Mouse (Mus musculus): ENCODE results near the gene Calcoco1. TPM values are rescaled to one million over a fixed set of nuclear protein-coding genes. Genes with fewer than 3 reads are reported as not detected.
"Not testable (repeated sequence)": the region's sequence is repeated elsewhere in the genome, so short reads cannot be mapped to it uniquely, and the experiment has no call there.

The Calcoco1 gene
- polyA plus RNA-seq, 1 experiment, result 60.6 TPM

GRCm38 (mm10) chr15:102672215-102673071 lies 49.5 kb downstream of the Calcoco1 start, which contains the start of gene Atp5g2:
Gene Atp5g2 (minus strand): TSS chr15:102672352.
- Histone ChIP-seq H3K36me3 (ENCODE audit: control insufficient read depth, insufficient read depth, low read length) (no peaks in the 10 kb centered on the region), H3K27ac (ENCODE audit: insufficient read depth, low read depth, low read length) (peak within 1 kb of the TSS; percentile 95), H3K27me3 (replicated peaks; ENCODE audit: control insufficient read depth, insufficient read depth, low read length) (no peaks in the 10 kb centered on the region), H3K4me3 (ENCODE audit: insufficient read depth, low read depth, low read length) (peak within 1 kb of the TSS; percentile 52), H3K4me1 (ENCODE audit: control insufficient read depth, insufficient read depth, low read length) (peaks cover 6% of the 10 kb centered on the region)
- peak; percentile 54 for DNase-seq
- no peak for TF ChIP-seq CTCF (conservative IDR thresholded peaks at IDR 0.05; ENCODE audit: insufficient read depth, insufficient read length, low read depth, low read length)
- WGBS, result 11% methylated on average over 37 of the region's 37 CpGs

DNA sequence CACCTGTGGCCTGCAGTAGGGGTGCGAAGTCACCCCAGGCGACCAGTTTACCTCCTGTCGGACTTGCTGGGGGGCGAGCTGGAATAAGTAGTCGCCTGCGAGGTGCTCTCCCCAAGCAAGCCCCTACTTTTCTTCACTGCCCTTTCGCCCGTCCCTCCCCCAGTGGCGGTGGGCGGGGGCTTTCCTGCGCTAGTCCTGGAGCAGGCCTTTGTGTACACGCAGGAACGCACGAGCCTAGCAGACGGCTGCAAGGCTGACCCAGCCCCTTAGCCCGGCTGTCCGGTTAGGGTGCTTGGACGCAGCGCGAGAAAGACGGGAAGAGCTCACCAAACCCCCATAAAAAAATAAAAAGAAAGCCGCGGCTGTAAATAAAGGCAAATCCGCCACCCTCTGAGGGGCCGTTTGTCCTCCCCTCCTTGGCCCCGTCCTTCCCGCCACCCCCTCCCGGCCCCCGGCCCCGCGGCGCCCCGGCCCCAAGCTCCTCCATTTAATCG lies 50.2 kb downstream of the Calcoco1 start:
- Histone ChIP-seq H3K4me3 (ENCODE audit: insufficient read depth, low read depth, low read length) (peak overlapping the region; percentile 52), H3K36me3 (ENCODE audit: control insufficient read depth, insufficient read depth, low read length) (no peaks in the 10 kb centered on the region), H3K4me1 (ENCODE audit: control insufficient read depth, insufficient read depth, low read length) (peaks cover 6% of the 10 kb centered on the region), H3K27ac (ENCODE audit: insufficient read depth, low read depth, low read length) (peak overlapping the region; percentile 95), H3K27me3 (replicated peaks; ENCODE audit: control insufficient read depth, insufficient read depth, low read length) (no peaks in the 10 kb centered on the region)
- TF ChIP-seq POLR2A (IDR thresholded peaks at IDR 0.05; ENCODE audit: low read depth, low read length), result peak; percentile 83
- no peak for TF ChIP-seq CTCF (conservative IDR thresholded peaks at IDR 0.05; ENCODE audit: insufficient read depth, insufficient read length, low read depth, low read length)
- DNase-seq, result peak; percentile 91
- under 1% methylated on average over 34 of the region's 34 CpGs for WGBS

DNA sequence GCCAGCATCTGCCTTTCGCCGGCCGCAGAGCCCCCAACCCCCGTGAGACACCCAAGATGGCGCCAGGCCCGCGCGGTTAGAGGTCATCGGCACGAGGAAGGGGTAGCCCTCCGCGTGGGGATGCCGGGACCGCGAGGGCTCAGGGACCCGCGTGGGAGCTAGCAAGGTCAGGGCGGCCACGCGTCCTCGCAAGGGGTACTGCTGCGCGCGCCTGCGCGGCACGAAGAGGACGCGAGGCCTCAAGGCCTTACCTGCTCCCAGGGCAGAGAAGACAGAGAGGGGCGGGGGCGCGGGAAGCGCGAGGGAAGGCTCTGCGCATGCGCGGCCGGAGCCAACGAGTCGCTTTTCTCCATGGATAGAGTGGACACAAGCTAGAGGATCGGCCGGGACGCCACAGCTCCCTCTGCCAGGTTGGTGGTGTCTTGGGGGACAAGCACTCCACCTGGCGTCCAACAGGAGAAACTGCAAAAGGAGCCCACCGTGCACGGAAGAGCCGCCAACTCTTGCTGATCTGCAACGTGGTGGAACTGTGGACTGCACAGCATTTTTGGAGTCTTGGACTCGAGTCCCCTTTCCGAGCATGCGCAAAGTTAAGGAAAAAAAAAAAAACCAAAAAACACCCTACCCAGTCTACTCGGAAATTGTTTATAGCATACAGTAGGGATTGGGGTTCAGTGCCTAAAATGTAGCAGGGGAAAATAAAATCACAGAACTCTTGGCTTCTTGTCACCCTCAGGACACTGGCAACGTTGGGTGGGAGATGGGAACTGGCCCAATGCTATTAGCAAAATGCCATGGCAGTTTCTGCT lies 51.0 kb downstream of the Calcoco1 start:
- Histone ChIP-seq H3K27me3 (replicated peaks; ENCODE audit: control insufficient read depth, insufficient read depth, low read length) (no peaks in the 10 kb centered on the region), H3K27ac (ENCODE audit: insufficient read depth, low read depth, low read length) (peak overlapping the region; percentile 98), H3K4me3 (ENCODE audit: insufficient read depth, low read depth, low read length) (peak overlapping the region; percentile 76), H3K36me3 (ENCODE audit: control insufficient read depth, insufficient read depth, low read length) (no peaks in the 10 kb centered on the region), H3K4me1 (ENCODE audit: control insufficient read depth, insufficient read depth, low read length) (peaks cover 6% of the 10 kb centered on the region)
- TF ChIP-seq CTCF (conservative IDR thresholded peaks at IDR 0.05; ENCODE audit: insufficient read depth, insufficient read length, low read depth, low read length) (peak; percentile 100), POLR2A (IDR thresholded peaks at IDR 0.05; ENCODE audit: low read depth, low read length) (peak; percentile 64)
- under 1% methylated on average over 53 of the region's 53 CpGs for WGBS
- DNase-seq, result peak; percentile 99

GRCm38 (mm10) chr15:102670281-102670680 lies 51.7 kb downstream of the Calcoco1 start:
- H3K36me3 ChIP-seq (ENCODE audit: control insufficient read depth, insufficient read depth, low read length), result no peaks in the 10 kb centered on the region
- peak overlapping the region; percentile 98 for H3K27ac ChIP-seq (ENCODE audit: insufficient read depth, low read depth, low read length)
- H3K4me1 ChIP-seq (ENCODE audit: control insufficient read depth, insufficient read depth, low read length), result peaks cover 6% of the 10 kb centered on the region
- TF ChIP-seq CTCF (conservative IDR thresholded peaks at IDR 0.05; ENCODE audit: insufficient read depth, insufficient read length, low read depth, low read length) (no peak), POLR2A (IDR thresholded peaks at IDR 0.05; ENCODE audit: low read depth, low read length) (no peak)
- WGBS, result 3% methylated on average over 6 of the region's 6 CpGs
- no peaks in the 10 kb centered on the region for H3K27me3 ChIP-seq (replicated peaks; ENCODE audit: control insufficient read depth, insufficient read depth, low read length)
- peak overlapping the region; percentile 76 for H3K4me3 ChIP-seq (ENCODE audit: insufficient read depth, low read depth, low read length)
- peak; percentile 68 for DNase-seq

DNA sequence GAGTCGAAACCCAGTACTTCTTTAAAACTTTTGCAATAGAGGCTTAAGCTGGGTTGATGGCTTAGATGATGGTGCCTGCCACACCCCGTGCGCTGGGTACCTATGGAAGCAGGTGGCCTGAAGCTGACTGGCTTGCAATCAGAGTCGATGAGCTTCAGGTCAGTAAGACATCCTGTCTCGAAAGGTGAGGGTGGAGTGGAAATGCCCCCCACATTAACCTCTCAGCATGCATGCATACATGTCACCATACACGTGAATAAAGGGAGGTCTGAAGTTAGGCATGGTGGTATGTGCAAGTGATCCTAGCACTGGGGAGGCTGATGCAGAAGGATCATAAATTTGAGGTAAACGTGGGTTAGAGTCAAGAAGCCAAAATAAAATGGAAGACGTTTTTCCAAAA lies 52.4 kb downstream of the Calcoco1 start:
- Histone ChIP-seq H3K4me3 (ENCODE audit: insufficient read depth, low read depth, low read length) (no peak overlapping the region), H3K27ac (ENCODE audit: insufficient read depth, low read depth, low read length) (no peak overlapping the region), H3K36me3 (ENCODE audit: control insufficient read depth, insufficient read depth, low read length) (no peaks in the 10 kb centered on the region), H3K4me1 (ENCODE audit: control insufficient read depth, insufficient read depth, low read length) (peaks cover 6% of the 10 kb centered on the region), H3K27me3 (replicated peaks; ENCODE audit: control insufficient read depth, insufficient read depth, low read length) (no peaks in the 10 kb centered on the region)
- TF ChIP-seq CTCF (conservative IDR thresholded peaks at IDR 0.05; ENCODE audit: insufficient read depth, insufficient read length, low read depth, low read length) (no peak), POLR2A (IDR thresholded peaks at IDR 0.05; ENCODE audit: low read depth, low read length) (no peak)
- 61% methylated on average over 8 of the region's 8 CpGs for WGBS
- DNase-seq, result no peak

DNA sequence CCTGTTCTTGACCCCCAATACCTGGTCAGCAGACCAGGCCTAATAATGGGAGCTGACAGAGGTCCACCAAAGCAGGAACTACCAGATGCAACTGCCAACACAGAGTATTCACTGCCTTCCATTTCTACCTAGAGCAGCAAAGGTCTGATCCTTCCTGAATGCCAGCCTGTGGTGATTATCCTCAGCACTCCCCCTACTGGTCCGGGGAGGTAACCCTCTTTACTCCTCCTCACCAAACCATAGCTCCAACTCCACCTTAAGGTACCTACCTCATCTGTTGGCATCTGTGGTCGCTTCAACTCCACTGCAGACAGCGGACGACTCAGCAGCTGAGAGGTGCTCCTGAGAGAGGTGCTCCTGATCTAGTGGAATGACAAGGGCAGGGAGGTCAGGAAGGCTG lies 56.5 kb downstream of the Calcoco1 start:
- WGBS, result 32% methylated on average over 4 of the region's 4 CpGs
- peaks cover 4% of the 10 kb centered on the region for H3K4me1 ChIP-seq (ENCODE audit: control insufficient read depth, insufficient read depth, low read length)
- H3K4me3 ChIP-seq (ENCODE audit: insufficient read depth, low read depth, low read length), result no peak overlapping the region
- TF ChIP-seq CTCF (conservative IDR thresholded peaks at IDR 0.05; ENCODE audit: insufficient read depth, insufficient read length, low read depth, low read length), result peak; percentile 82
- TF ChIP-seq POLR2A (IDR thresholded peaks at IDR 0.05; ENCODE audit: low read depth, low read length), result no peak
- H3K36me3 ChIP-seq (ENCODE audit: control insufficient read depth, insufficient read depth, low read length), result peaks cover 10% of the 10 kb centered on the region
- DNase-seq, result peak; percentile 68
- no peak overlapping the region for H3K27ac ChIP-seq (ENCODE audit: insufficient read depth, low read depth, low read length)
- no peaks in the 10 kb centered on the region for H3K27me3 ChIP-seq (replicated peaks; ENCODE audit: control insufficient read depth, insufficient read depth, low read length)

GRCm38 (mm10) chr15:102663825-102664224 lies 58.2 kb downstream of the Calcoco1 start:
- H3K4me3 ChIP-seq (ENCODE audit: insufficient read depth, low read depth, low read length), result no peak overlapping the region
- no peak overlapping the region for H3K27ac ChIP-seq (ENCODE audit: insufficient read depth, low read depth, low read length)
- DNase-seq, result no peak
- no peaks in the 10 kb centered on the region for H3K4me1 ChIP-seq (ENCODE audit: control insufficient read depth, insufficient read depth, low read length)
- WGBS, result 86% methylated on average over 8 of the region's 8 CpGs
- H3K27me3 ChIP-seq (replicated peaks; ENCODE audit: control insufficient read depth, insufficient read depth, low read length), result no peaks in the 10 kb centered on the region
- H3K36me3 ChIP-seq (ENCODE audit: control insufficient read depth, insufficient read depth, low read length), result peaks cover 10% of the 10 kb centered on the region
- TF ChIP-seq CTCF (conservative IDR thresholded peaks at IDR 0.05; ENCODE audit: insufficient read depth, insufficient read length, low read depth, low read length) (no peak), POLR2A (IDR thresholded peaks at IDR 0.05; ENCODE audit: low read depth, low read length) (no peak)

GRCm38 (mm10) chr15:102662601-102663000 lies 59.4 kb downstream of the Calcoco1 start:
- H3K36me3 ChIP-seq (ENCODE audit: control insufficient read depth, insufficient read depth, low read length); DNase-seq; H3K4me3 ChIP-seq (ENCODE audit: insufficient read depth, low read depth, low read length); H3K27ac ChIP-seq (ENCODE audit: insufficient read depth, low read depth, low read length); H3K27me3 ChIP-seq (replicated peaks; ENCODE audit: control insufficient read depth, insufficient read depth, low read length); H3K4me1 ChIP-seq (ENCODE audit: control insufficient read depth, insufficient read depth, low read length): not testable (repeated sequence)
- WGBS, result 76% methylated on average over 2 of the region's 2 CpGs

Measured in kidney, adult 2 months (tissue).